Mouse (Mus musculus): Measurements from ENCODE around the gene Fgf22. TPM values are rescaled to one million over a fixed set of nuclear protein-coding genes. Genes with fewer than 3 reads are reported as not detected.
A peak's percentile ranks its signal among the peaks of the same experiment; 100 is the strongest.

Gene Fgf22
- polyA plus RNA-seq, 1 experiment from 2014 or later: 0.12 TPM

- peak overlapping the region; percentile 45 for H3K4me2 ChIP-seq
- no peak overlapping the region for H3K27ac ChIP-seq
- H3K36me3 ChIP-seq: peaks cover 78% of the 10 kb centered on the region
- H3K9me3 ChIP-seq (replicated peaks): peaks cover 34% of the 10 kb centered on the region
- ATAC-seq (replicated peaks; ENCODE audit: low FRiP score): no peak
- no peaks in the 10 kb centered on the region for H3K27me3 ChIP-seq
- 28% methylated on average over 52 of the region's 52 CpGs for WGBS
- no peak overlapping the region for H3K9ac ChIP-seq
- H3K4me1 ChIP-seq: peaks cover 7% of the 10 kb centered on the region; the same call in 1 of the 2 replicates
- H3K4me3 ChIP-seq (replicated peaks): peak overlapping the region; percentile 15
These were observed 19.5 kb upstream of the Fgf22 start for GRCm38 (mm10) chr10:79735361-79735760.

- Histone ChIP-seq H3K36me3 (peaks cover 90% of the 10 kb centered on the region), H3K9me3 (replicated peaks) (peaks cover 39% of the 10 kb centered on the region), H3K4me2 (no peak overlapping the region), H3K9ac (no peak overlapping the region), H3K4me1 (peaks cover 7% of the 10 kb centered on the region; the same call in 1 of the 2 replicates), H3K4me3 (replicated peaks) (no peak overlapping the region), H3K27me3 (no peaks in the 10 kb centered on the region), H3K27ac (no peak overlapping the region)
- ATAC-seq (replicated peaks; ENCODE audit: low FRiP score): no peak
- WGBS: 85% methylated on average over 14 of the region's 14 CpGs
These were observed 18.2 kb upstream of the Fgf22 start for GRCm38 (mm10) chr10:79736706-79737105.

GRCm38 (mm10) chr10:79738259-79738658, 16.6 kb upstream of the Fgf22 start:
- peaks cover 99% of the 10 kb centered on the region for H3K36me3 ChIP-seq
- H3K27ac ChIP-seq: no peak overlapping the region
- no peak overlapping the region for H3K4me3 ChIP-seq (replicated peaks)
- WGBS: 91% methylated on average over 10 of the region's 10 CpGs
- no peak overlapping the region for H3K9ac ChIP-seq
- no peak for ATAC-seq (replicated peaks; ENCODE audit: low FRiP score)
- H3K4me1 ChIP-seq: peaks cover 7% of the 10 kb centered on the region; the same call in 1 of the 2 replicates
- H3K27me3 ChIP-seq: no peaks in the 10 kb centered on the region
- H3K9me3 ChIP-seq (replicated peaks): peaks cover 39% of the 10 kb centered on the region
- no peak overlapping the region for H3K4me2 ChIP-seq

GRCm38 (mm10) chr10:79739234-79739633, 15.6 kb upstream of the Fgf22 start:
- H3K27me3 ChIP-seq: no peaks in the 10 kb centered on the region
- peaks cover 39% of the 10 kb centered on the region for H3K9me3 ChIP-seq (replicated peaks)
- peaks cover 99% of the 10 kb centered on the region for H3K36me3 ChIP-seq
- H3K4me3 ChIP-seq (replicated peaks): no peak overlapping the region
- no peak overlapping the region for H3K4me2 ChIP-seq
- WGBS: 97% methylated on average over 28 of the region's 28 CpGs
- H3K4me1 ChIP-seq: peaks cover 7% of the 10 kb centered on the region; the same call in 1 of the 2 replicates
- ATAC-seq (replicated peaks; ENCODE audit: low FRiP score): no peak
- H3K27ac ChIP-seq: no peak overlapping the region
- no peak overlapping the region for H3K9ac ChIP-seq

GRCm38 (mm10) chr10:79740863-79741262, 14.0 kb upstream of the Fgf22 start:
- no peak overlapping the region for H3K27ac ChIP-seq
- 76% methylated on average over 11 of the region's 11 CpGs for WGBS
- H3K9ac ChIP-seq: no peak overlapping the region
- peaks cover 8% of the 10 kb centered on the region for H3K4me1 ChIP-seq
- peaks cover 39% of the 10 kb centered on the region for H3K9me3 ChIP-seq (replicated peaks)
- no peak overlapping the region for H3K4me3 ChIP-seq (replicated peaks)
- H3K4me2 ChIP-seq: no peak overlapping the region
- ATAC-seq (replicated peaks; ENCODE audit: low FRiP score): no peak
- peaks cover 86% of the 10 kb centered on the region for H3K36me3 ChIP-seq
- no peaks in the 10 kb centered on the region for H3K27me3 ChIP-seq

GRCm38 (mm10) chr10:79743161-79743560, 11.7 kb upstream of the Fgf22 start:
- H3K4me2 ChIP-seq: no peak overlapping the region
- H3K9me3 ChIP-seq (replicated peaks): peaks cover 27% of the 10 kb centered on the region
- H3K36me3 ChIP-seq: peaks cover 63% of the 10 kb centered on the region
- no peak overlapping the region for H3K4me3 ChIP-seq (replicated peaks)
- WGBS: 87% methylated on average over 11 of the region's 11 CpGs
- peaks cover 13% of the 10 kb centered on the region for H3K4me1 ChIP-seq
- H3K27me3 ChIP-seq: no peaks in the 10 kb centered on the region
- ATAC-seq (replicated peaks; ENCODE audit: low FRiP score): no peak
- H3K27ac ChIP-seq: no peak overlapping the region
- no peak overlapping the region for H3K9ac ChIP-seq

- Histone ChIP-seq H3K4me2 (no peak overlapping the region), H3K9ac (no peak overlapping the region), H3K4me3 (replicated peaks) (no peak overlapping the region), H3K27ac (no peak overlapping the region), H3K27me3 (no peaks in the 10 kb centered on the region), H3K36me3 (peaks cover 57% of the 10 kb centered on the region), H3K4me1 (peaks cover 13% of the 10 kb centered on the region), H3K9me3 (replicated peaks) (peaks cover 20% of the 10 kb centered on the region)
- ATAC-seq (replicated peaks; ENCODE audit: low FRiP score): no peak
- WGBS: 95% methylated on average over 15 of the region's 15 CpGs
These were observed 11.1 kb upstream of the Fgf22 start for GRCm38 (mm10) chr10:79743650-79744365.

GRCm38 (mm10) chr10:79745411-79745810, 9.5 kb upstream of the Fgf22 start:
- peaks cover 4% of the 10 kb centered on the region; the same call in 1 of the 2 replicates for H3K9me3 ChIP-seq (replicated peaks)
- H3K9ac ChIP-seq: 0 out of 2 replicates have a peak overlapping the region, but pooled peaks have one; percentile 21
- H3K4me3 ChIP-seq (replicated peaks): peak overlapping the region; percentile 67
- H3K27ac ChIP-seq: no peak overlapping the region
- H3K4me1 ChIP-seq: peaks cover 13% of the 10 kb centered on the region
- ATAC-seq (replicated peaks; ENCODE audit: low FRiP score): no peak
- peak overlapping the region; percentile 61 for H3K4me2 ChIP-seq
- peaks cover 41% of the 10 kb centered on the region for H3K36me3 ChIP-seq
- 90% methylated on average over 3 of the region's 3 CpGs for WGBS
- H3K27me3 ChIP-seq: no peaks in the 10 kb centered on the region

GRCm38 (mm10) chr10:79745898-79746773, 8.7 kb upstream of the Fgf22 start, which contains the start of gene Polrmt:
Gene Polrmt, minus strand, starts transcription at chr10:79746581.
- Histone ChIP-seq H3K27ac (peak within 1 kb of the TSS; percentile 37; the same call in 1 of the 2 replicates), H3K9me3 (replicated peaks) (no peaks in the 10 kb centered on the region), H3K4me2 (peak within 1 kb of the TSS; percentile 61), H3K9ac (peak within 1 kb of the TSS; percentile 67), H3K4me1 (peaks cover 13% of the 10 kb centered on the region), H3K36me3 (peaks cover 34% of the 10 kb centered on the region), H3K4me3 (replicated peaks) (peak within 1 kb of the TSS; percentile 67), H3K27me3 (no peaks in the 10 kb centered on the region)
- 4% methylated on average over 38 of the region's 38 CpGs for whole genome bisulfite sequencing
- ATAC-seq (replicated peaks; ENCODE audit: low FRiP score): peak; percentile 96

GRCm38 (mm10) chr10:79746774-79747151, 8.1 kb upstream of the Fgf22 start:
- Histone ChIP-seq H3K36me3 (peaks cover 27% of the 10 kb centered on the region), H3K4me1 (peaks cover 13% of the 10 kb centered on the region), H3K4me2 (peak overlapping the region; percentile 61), H3K27ac (peak overlapping the region; percentile 37; the same call in 1 of the 2 replicates), H3K9ac (0 out of 2 replicates have a peak overlapping the region, but pooled peaks have one; percentile 21), H3K4me3 (replicated peaks) (peak overlapping the region; percentile 67), H3K27me3 (no peaks in the 10 kb centered on the region), H3K9me3 (replicated peaks) (no peaks in the 10 kb centered on the region)
- peak; percentile 70 for ATAC-seq (replicated peaks; ENCODE audit: low FRiP score)
- WGBS: 24% methylated on average over 6 of the region's 6 CpGs

GRCm38 (mm10) chr10:79748496-79748895, 6.4 kb upstream of the Fgf22 start:
- no peak overlapping the region for H3K9ac ChIP-seq
- peaks cover 11% of the 10 kb centered on the region for H3K36me3 ChIP-seq
- no peak for ATAC-seq (replicated peaks; ENCODE audit: low FRiP score)
- H3K4me1 ChIP-seq: peaks cover 13% of the 10 kb centered on the region
- H3K27me3 ChIP-seq: no peaks in the 10 kb centered on the region
- 73% methylated on average over 6 of the region's 6 CpGs for WGBS
- H3K9me3 ChIP-seq (replicated peaks): no peaks in the 10 kb centered on the region
- no peak overlapping the region for H3K4me3 ChIP-seq (replicated peaks)
- no peak overlapping the region for H3K4me2 ChIP-seq
- H3K27ac ChIP-seq: no peak overlapping the region

- no peak overlapping the region for H3K4me3 ChIP-seq (replicated peaks)
- no peaks in the 10 kb centered on the region for H3K9me3 ChIP-seq (replicated peaks)
- WGBS: 81% methylated on average over 3 of the region's 3 CpGs
- no peak for ATAC-seq (replicated peaks; ENCODE audit: low FRiP score)
- H3K27me3 ChIP-seq: no peaks in the 10 kb centered on the region
- H3K9ac ChIP-seq: no peak overlapping the region
- no peak overlapping the region for H3K27ac ChIP-seq
- peaks cover 10% of the 10 kb centered on the region; the same call in 1 of the 2 replicates for H3K4me1 ChIP-seq
- H3K36me3 ChIP-seq: peaks cover 50% of the 10 kb centered on the region
- H3K4me2 ChIP-seq: no peak overlapping the region
These were observed 978 bp downstream of the Fgf22 start for GRCm38 (mm10) chr10:79755854-79756253.

All from kidney, embryonic 15.5 days (tissue).